Mouse (Mus musculus): ENCODE results near the gene Arhgap10.

DNA sequence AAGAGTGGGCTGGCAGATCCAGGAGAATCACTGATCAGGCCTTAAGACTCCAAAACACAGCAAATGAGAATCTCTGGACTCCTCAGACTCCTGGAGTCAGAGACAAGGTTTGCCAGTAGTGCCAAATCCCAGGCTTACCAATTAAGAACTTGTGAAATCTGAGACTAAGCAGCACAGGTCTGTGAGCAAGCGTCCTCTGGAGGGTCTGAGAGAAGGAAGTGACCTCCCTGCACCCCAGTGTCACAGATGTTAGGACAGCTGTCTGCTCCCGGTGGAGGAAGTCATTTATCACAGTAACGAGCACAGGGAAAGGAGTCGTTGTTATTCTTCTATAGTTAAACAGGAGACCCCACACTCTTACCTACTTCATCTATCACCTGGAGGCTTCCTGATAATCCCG lies 101.0 kb downstream of the Arhgap10 start:
- TF ChIP-seq GATA1 (IDR thresholded peaks at IDR 0.05; ENCODE audit: borderline replicate concordance, low read length): no peak
- TF ChIP-seq FLI1 (IDR thresholded peaks at IDR 0.05; ENCODE audit: low read length): no peak

Measured in megakaryocyte, embryonic 14.5 days (primary cell).